Mouse (Mus musculus): ENCODE measurements around the gene Pum1. TPM values are rescaled to one million over a fixed set of nuclear protein-coding genes. Genes with fewer than 3 reads are reported as not detected.
"Not testable (repeated sequence)": the region's sequence is repeated elsewhere in the genome, so short reads cannot be mapped to it uniquely, and the experiment has no call there.

Gene Pum1
- polyA plus RNA-seq, 1 experiment, result not detected

DNA sequence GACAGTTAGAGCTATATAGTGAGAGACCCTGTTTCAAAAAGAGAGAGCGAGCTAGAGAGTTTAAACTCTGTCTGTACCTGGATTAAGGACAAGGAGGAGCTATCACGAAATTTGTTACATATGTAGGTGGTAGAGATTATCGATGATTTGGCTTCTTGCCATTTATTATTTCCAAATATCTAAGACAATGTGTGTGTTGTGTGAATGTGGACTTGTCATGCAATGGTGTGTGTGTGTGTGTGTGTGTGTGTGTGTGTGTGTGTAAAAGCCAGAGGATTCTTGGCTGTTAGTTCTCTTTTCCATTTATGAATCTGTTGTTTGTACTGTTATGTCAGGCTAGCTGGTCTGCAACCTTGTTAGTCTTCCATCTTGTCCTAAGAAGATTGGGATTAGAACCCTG lies 15.0 kb downstream of the Pum1 start:
- H3K4me1 ChIP-seq (ENCODE audit: control insufficient read depth, insufficient read depth, low read length), result no peaks in the 10 kb centered on the region
- H3K4me3 ChIP-seq (ENCODE audit: insufficient read depth, low read depth, low read length), result no peak overlapping the region
- WGBS, result 86% methylated on average over 3 of the region's 3 CpGs
- no peak for TF ChIP-seq POLR2A (IDR thresholded peaks at IDR 0.05; ENCODE audit: insufficient read depth, low read depth, low read length)
- H3K27ac ChIP-seq (ENCODE audit: insufficient read depth, low read depth, low read length), result no peak overlapping the region

DNA sequence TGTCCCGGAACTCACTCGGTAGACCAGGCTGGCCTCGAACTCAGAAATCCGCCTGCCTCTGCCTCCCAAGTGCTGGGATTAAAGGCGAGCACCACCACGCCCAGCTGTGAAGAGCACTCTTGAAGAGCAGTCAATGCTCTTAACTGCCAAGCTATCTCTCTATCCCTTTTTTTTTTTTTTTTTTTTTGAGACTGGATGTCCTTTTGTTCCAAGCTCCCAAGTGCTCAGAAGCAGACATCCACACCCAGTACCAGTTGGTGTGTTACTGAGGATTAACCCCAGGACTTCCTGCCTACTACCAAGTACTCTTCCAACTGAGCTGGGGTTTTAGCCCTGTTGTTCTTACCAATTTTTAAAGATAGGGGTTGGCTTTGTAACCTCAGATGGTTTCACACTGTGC lies 17.6 kb downstream of the Pum1 start:
- TF ChIP-seq POLR2A (IDR thresholded peaks at IDR 0.05; ENCODE audit: insufficient read depth, low read depth, low read length), result no peak
- TF ChIP-seq CTCF (IDR thresholded peaks at IDR 0.05; ENCODE audit: insufficient read depth, low read depth, low read length), result no peak
- WGBS, result 95% methylated on average over 6 of the region's 6 CpGs
- H3K4me3 ChIP-seq (ENCODE audit: insufficient read depth, low read depth, low read length), result no peak overlapping the region
- H3K4me1 ChIP-seq (ENCODE audit: control insufficient read depth, insufficient read depth, low read length), result no peaks in the 10 kb centered on the region
- no peak overlapping the region for H3K27ac ChIP-seq (ENCODE audit: insufficient read depth, low read depth, low read length)

DNA sequence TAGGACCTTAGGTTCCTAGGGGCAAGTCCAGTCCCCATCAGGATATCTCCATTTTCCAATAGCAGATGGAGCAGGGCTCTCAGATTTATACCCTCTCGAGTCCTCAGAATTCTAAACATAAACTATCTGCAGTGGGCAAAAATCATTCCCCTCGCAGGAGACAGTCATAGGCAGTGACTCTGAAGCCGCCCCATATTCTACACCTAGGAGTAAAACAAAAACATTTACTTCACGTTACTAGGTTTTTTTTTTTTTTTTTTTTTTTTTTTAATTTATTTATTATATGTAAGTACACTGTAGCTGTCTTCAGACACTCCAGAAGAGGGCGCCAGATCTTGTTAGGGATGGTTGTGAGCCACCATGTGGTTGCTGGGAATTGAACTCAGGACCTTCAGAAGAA lies 19.9 kb downstream of the Pum1 start:
- not testable (repeated sequence) for H3K27ac ChIP-seq (ENCODE audit: insufficient read depth, low read depth, low read length); H3K4me3 ChIP-seq (ENCODE audit: insufficient read depth, low read depth, low read length); H3K4me1 ChIP-seq (ENCODE audit: control insufficient read depth, insufficient read depth, low read length)
- 89% methylated on average over 5 of the region's 5 CpGs for WGBS

DNA sequence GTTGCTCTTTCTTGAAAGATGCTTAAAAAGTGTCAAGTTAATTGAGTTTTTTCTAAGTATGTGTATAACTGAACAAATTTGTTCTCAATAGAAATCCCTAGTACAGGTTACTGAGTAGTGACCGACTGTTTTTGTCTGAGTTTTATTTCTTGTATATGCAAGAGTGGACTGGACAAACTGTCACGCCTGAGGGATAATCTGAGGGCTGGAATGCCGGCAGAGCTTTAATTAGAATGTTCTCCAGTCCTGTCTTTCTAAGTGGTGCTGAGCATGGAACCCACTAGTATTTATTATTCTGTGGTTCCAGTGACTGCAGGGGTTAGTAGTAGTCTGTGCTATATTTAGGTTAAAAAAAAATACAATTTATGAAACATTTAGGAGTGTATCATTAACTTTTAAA lies 30.8 kb downstream of the Pum1 start:
- peaks cover 3% of the 10 kb centered on the region; the same call in 1 of the 2 replicates for H3K4me1 ChIP-seq (ENCODE audit: control insufficient read depth, insufficient read depth, low read length)
- no peak overlapping the region for H3K27ac ChIP-seq (ENCODE audit: insufficient read depth, low read depth, low read length)
- H3K4me3 ChIP-seq (ENCODE audit: insufficient read depth, low read depth, low read length), result no peak overlapping the region
- WGBS, result 36% methylated on average over 3 of the region's 3 CpGs
- no peak for TF ChIP-seq CTCF (IDR thresholded peaks at IDR 0.05; ENCODE audit: insufficient read depth, low read depth, low read length)
- no peak for TF ChIP-seq POLR2A (IDR thresholded peaks at IDR 0.05; ENCODE audit: insufficient read depth, low read depth, low read length)

DNA sequence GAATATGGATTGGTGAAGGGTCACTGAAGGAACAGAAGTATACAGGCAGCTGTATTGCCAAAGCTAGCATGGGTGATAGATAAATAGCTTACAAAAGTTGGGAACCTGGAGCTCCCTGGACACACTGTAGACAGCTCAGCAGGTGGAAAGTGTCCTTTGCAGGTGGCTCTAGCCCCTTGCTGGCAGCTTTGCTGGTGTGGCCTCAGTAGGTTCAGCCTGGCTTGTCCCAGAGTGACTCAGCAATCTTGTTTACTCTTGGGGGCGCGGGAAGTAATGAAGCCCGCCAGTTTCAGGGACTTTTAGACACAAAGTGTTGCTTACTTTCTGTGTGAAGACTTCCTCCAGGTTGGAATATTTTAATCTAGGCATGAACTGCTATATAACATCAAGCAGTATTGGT lies 31.9 kb downstream of the Pum1 start:
- H3K4me3 ChIP-seq (ENCODE audit: insufficient read depth, low read depth, low read length), result no peak overlapping the region
- no peak for TF ChIP-seq POLR2A (IDR thresholded peaks at IDR 0.05; ENCODE audit: insufficient read depth, low read depth, low read length)
- no peak for TF ChIP-seq CTCF (IDR thresholded peaks at IDR 0.05; ENCODE audit: insufficient read depth, low read depth, low read length)
- H3K4me1 ChIP-seq (ENCODE audit: control insufficient read depth, insufficient read depth, low read length), result peaks cover 3% of the 10 kb centered on the region; the same call in 1 of the 2 replicates
- H3K27ac ChIP-seq (ENCODE audit: insufficient read depth, low read depth, low read length), result no peak overlapping the region
- 85% methylated on average over 3 of the region's 3 CpGs for WGBS

DNA sequence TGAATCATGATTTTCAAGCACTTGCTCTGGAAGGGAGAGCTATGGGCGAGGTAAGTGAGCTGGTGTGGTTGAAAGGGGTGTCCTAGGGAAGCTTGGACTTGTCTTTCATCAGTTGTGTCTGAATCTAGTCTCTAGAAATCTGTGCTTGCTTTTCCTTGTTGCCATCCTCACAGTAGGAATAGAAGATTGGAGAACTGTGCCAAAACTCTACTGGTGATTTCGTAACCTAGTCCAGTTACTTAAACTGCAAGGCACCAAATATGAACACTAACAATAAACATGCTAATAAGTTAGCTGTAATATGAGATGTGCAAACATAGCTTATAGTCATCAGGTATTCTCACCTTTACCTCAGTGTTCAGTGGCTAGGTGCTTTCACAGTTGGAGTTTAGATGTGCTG lies 37.9 kb downstream of the Pum1 start:
- H3K4me3 ChIP-seq (ENCODE audit: insufficient read depth, low read depth, low read length), result no peak overlapping the region
- no peak overlapping the region for H3K27ac ChIP-seq (ENCODE audit: insufficient read depth, low read depth, low read length)
- H3K4me1 ChIP-seq (ENCODE audit: control insufficient read depth, insufficient read depth, low read length), result peaks cover 3% of the 10 kb centered on the region
- WGBS, result 68% methylated on average over 2 of the region's 2 CpGs
- no peak for TF ChIP-seq POLR2A (IDR thresholded peaks at IDR 0.05; ENCODE audit: insufficient read depth, low read depth, low read length)
- no peak for TF ChIP-seq CTCF (IDR thresholded peaks at IDR 0.05; ENCODE audit: insufficient read depth, low read depth, low read length)

DNA sequence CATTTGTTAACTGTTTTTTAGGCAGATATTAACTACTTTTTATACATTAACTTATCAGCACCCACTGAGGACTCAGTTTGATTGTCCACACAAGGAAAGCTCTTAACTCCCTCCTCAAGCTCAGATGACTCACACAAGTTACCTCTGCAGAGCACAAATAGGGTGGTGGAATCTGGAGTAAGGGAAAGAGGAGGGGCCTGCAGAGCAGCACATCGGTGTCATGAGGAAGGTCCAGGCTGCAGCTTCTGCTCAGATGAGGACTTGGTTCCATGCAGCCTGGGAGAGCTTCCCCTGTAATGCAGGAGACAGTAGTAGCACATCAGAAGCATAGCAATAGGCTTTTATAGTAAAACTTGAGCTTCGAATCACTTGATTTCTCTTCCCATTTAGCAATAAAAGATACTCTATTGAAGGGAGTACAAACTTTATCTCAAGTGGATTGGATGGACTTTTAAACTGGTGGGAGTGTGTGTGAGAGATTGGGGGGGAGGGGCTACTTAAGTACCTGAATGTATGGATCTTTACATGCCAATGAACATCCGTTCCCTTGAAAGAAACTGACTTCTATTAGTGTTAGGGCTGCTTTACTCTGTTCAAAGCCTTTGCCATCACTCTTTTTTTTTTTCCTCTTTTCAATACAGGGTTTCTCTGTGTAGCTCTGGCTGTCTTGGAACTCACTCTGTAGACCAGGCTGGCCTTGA lies 39.9 kb downstream of the Pum1 start:
- no peak overlapping the region for H3K27ac ChIP-seq (ENCODE audit: insufficient read depth, low read depth, low read length)
- no peak for TF ChIP-seq CTCF (IDR thresholded peaks at IDR 0.05; ENCODE audit: insufficient read depth, low read depth, low read length)
- TF ChIP-seq POLR2A (IDR thresholded peaks at IDR 0.05; ENCODE audit: insufficient read depth, low read depth, low read length), result no peak
- 61% methylated on average over 3 of the region's 3 CpGs for WGBS

DNA sequence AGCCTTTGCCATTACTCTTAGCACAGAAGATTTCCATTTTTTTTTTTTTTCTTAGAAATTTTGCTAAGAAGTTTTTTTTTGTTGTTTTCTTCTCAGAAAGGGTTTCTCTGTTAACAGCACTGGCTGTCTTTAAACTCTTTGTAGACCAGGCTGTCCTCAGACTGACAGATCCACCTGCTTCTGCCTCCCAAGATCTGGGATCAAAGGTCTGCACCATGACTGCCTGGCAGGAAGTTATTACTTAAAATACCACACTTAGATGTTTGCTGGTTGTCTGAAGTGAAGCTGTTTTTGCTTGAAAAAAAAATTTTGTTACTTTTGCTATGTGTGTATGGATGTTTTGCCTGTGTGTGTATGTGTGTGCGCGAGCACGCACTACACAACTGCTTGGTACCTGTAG lies 40.5 kb downstream of the Pum1 start:
- H3K4me3 ChIP-seq (ENCODE audit: insufficient read depth, low read depth, low read length), result no peak overlapping the region
- no peak overlapping the region for H3K27ac ChIP-seq (ENCODE audit: insufficient read depth, low read depth, low read length)
- H3K4me1 ChIP-seq (ENCODE audit: control insufficient read depth, insufficient read depth, low read length), result peaks cover 3% of the 10 kb centered on the region
- WGBS, result 98% methylated on average over 3 of the region's 3 CpGs
- TF ChIP-seq CTCF (IDR thresholded peaks at IDR 0.05; ENCODE audit: insufficient read depth, low read depth, low read length), result no peak
- no peak for TF ChIP-seq POLR2A (IDR thresholded peaks at IDR 0.05; ENCODE audit: insufficient read depth, low read depth, low read length)

More for the DNA sequence above, 39.9 kb downstream of the Pum1 start:
- H3K4me3 ChIP-seq (ENCODE audit: insufficient read depth, low read depth, low read length), result no peak overlapping the region
- peaks cover 3% of the 10 kb centered on the region for H3K4me1 ChIP-seq (ENCODE audit: control insufficient read depth, insufficient read depth, low read length)

DNA sequence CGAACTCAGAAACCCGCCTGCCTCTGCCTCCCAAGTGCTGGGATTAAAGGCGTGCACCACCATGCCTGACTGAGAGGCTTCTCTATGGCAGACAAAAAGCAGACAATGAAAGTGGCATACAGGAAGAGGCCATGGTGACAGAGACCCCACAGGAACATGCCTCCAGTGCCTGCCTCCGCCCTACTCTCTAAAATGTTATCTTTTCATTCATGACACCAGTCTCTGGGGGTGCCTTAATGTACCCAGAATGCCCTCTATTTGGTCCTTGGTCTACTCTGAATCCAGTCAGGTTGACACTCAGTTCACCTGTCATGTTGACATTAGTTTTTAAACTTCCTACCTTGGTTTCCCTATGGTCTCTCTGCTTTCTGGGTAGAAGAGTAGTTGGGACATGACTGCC lies 41.5 kb downstream of the Pum1 start:
- Histone ChIP-seq H3K4me3 (ENCODE audit: insufficient read depth, low read depth, low read length) (no peak overlapping the region), H3K27ac (ENCODE audit: insufficient read depth, low read depth, low read length) (no peak overlapping the region), H3K4me1 (ENCODE audit: control insufficient read depth, insufficient read depth, low read length) (peaks cover 6% of the 10 kb centered on the region)
- 98% methylated on average over 4 of the region's 4 CpGs for WGBS
- TF ChIP-seq POLR2A (IDR thresholded peaks at IDR 0.05; ENCODE audit: insufficient read depth, low read depth, low read length) (no peak), CTCF (IDR thresholded peaks at IDR 0.05; ENCODE audit: insufficient read depth, low read depth, low read length) (no peak)

Measured in olfactory bulb, adult 2 months (tissue).